Mouse (Mus musculus) midbrain, embryonic 16.5 days (tissue): ENCODE data around the gene Angpt4. TPM values are rescaled to one million over a fixed set of nuclear protein-coding genes. Genes with fewer than 3 reads are reported as not detected.

Experiments
- ATAC-seq: fragments of 200-750 bp; cut with Nextera tagmentation; 2 replicates; pipeline ENCODE4 v1.8.0; 2017; ENCODE audit warnings: moderate TSS enrichment
- H3K27ac ChIP-seq: fragments of 300-500 bp; sonication (generic); 2 replicates; pipeline ENCODE4 v1.5.1; 2014; ENCODE audit warnings: mild to moderate bottlenecking, low read length, mixed read lengths
- H3K27me3 ChIP-seq: fragments of 300-500 bp; sonication (generic); 2 replicates; pipeline ENCODE4 v1.6.1; 2014; ENCODE audit warnings: low read depth, low read length, mixed read lengths; ENCODE audit not compliant: control insufficient read depth, insufficient read depth
- H3K36me3 ChIP-seq: fragments of 300-500 bp; sonication (generic); 2 replicates; pipeline ENCODE4 v1.6.1; 2014; ENCODE audit warnings: mild to moderate bottlenecking, low read length, moderate library complexity, mixed read lengths; ENCODE audit not compliant: control insufficient read depth, insufficient read depth
- H3K4me1 ChIP-seq: fragments of 300-500 bp; sonication (generic); 2 replicates; pipeline ENCODE4 v1.6.1; 2014; ENCODE audit warnings: mild to moderate bottlenecking, low read length, mixed read lengths; ENCODE audit not compliant: control insufficient read depth, insufficient read depth
- H3K4me2 ChIP-seq: fragments of 300-500 bp; sonication (generic); 2 replicates; pipeline ENCODE4 v1.6.1; 2014; ENCODE audit warnings: mild to moderate bottlenecking, low read length, mixed read lengths
- H3K4me3 ChIP-seq: fragments of 300-500 bp; sonication (generic); 2 replicates; pipeline ENCODE4 v1.5.1; 2014; ENCODE audit warnings: low read depth, mild to moderate bottlenecking, low read length, moderate library complexity, mixed read lengths
- H3K9ac ChIP-seq: fragments of 300-500 bp; sonication (generic); 2 replicates; pipeline ENCODE4 v1.6.1; 2014; ENCODE audit warnings: low read depth, low read length, mixed read lengths
- H3K9me3 ChIP-seq: fragments of 300-500 bp; sonication (generic); replicated peaks from 2 replicates; pipeline ENCODE4 v1.6.1; 2014; ENCODE audit warnings: mild to moderate bottlenecking, low read length, mixed read lengths; ENCODE audit not compliant: control insufficient read depth, poor library complexity, severe bottlenecking
- WGBS: fragments of 180-500 bp; shearing (Covaris S2); extraction: QIAGEN DNeasy Blood & Tissue Kit; methylation state at CpG from one replicate; pipeline ENCODE4 v1.1.7; 2014; 5-methylcytosine and 5-hydroxymethylcytosine counted together
- polyA plus RNA-seq: library from polyadenylated mRNA; unstranded; fragments of >200 nt; fragmentation: Nextera tagmentation; extraction: Ambion mirVana; gene quantifications from 2 replicates; pipeline ENCODE4 v1.2.1, GENCODE M21; 2015

Gene Angpt4
- polyA plus RNA-seq, 1 experiment from 2014 or later: 0.30 TPM

GRCm38 (mm10) chr2:151921596-151921995 lies 10.6 kb downstream of the Angpt4 start:
- H3K9me3 ChIP-seq: no peaks in the 10 kb centered on the region
- WGBS: 44% methylated on average over 4 of the region's 4 CpGs
- ATAC-seq: no peak
- no peak overlapping the region for H3K9ac ChIP-seq
- no peak overlapping the region for H3K27ac ChIP-seq
- H3K27me3 ChIP-seq: no peaks in the 10 kb centered on the region
- H3K4me3 ChIP-seq: no peak overlapping the region
- no peak overlapping the region for H3K4me2 ChIP-seq
- H3K36me3 ChIP-seq: no peaks in the 10 kb centered on the region
- no peaks in the 10 kb centered on the region for H3K4me1 ChIP-seq

GRCm38 (mm10) chr2:151924276-151924675 lies 13.3 kb downstream of the Angpt4 start:
- WGBS: 79% methylated on average over 7 of the region's 7 CpGs
- no peak for ATAC-seq
- H3K27ac ChIP-seq: no peak overlapping the region
- H3K9me3 ChIP-seq: no peaks in the 10 kb centered on the region
- H3K9ac ChIP-seq: no peak overlapping the region
- H3K27me3 ChIP-seq: no peaks in the 10 kb centered on the region
- no peak overlapping the region for H3K4me2 ChIP-seq
- H3K4me1 ChIP-seq: no peaks in the 10 kb centered on the region
- no peak overlapping the region for H3K4me3 ChIP-seq
- no peaks in the 10 kb centered on the region for H3K36me3 ChIP-seq

- Histone ChIP-seq H3K9me3 (no peaks in the 10 kb centered on the region), H3K9ac (no peak overlapping the region), H3K27me3 (no peaks in the 10 kb centered on the region), H3K4me3 (no peak overlapping the region), H3K4me1 (no peaks in the 10 kb centered on the region), H3K36me3 (no peaks in the 10 kb centered on the region), H3K27ac (no peak overlapping the region), H3K4me2 (no peak overlapping the region)
- ATAC-seq: no peak
- WGBS: 66% methylated on average over 4 of the region's 4 CpGs
These were observed 14.7 kb downstream of the Angpt4 start for GRCm38 (mm10) chr2:151925715-151926114.

GRCm38 (mm10) chr2:151927103-151927502 lies 16.1 kb downstream of the Angpt4 start:
- H3K27ac ChIP-seq: no peak overlapping the region

GRCm38 (mm10) chr2:151930389-151931074 lies 19.5 kb downstream of the Angpt4 start:
- Histone ChIP-seq H3K9ac (no peak overlapping the region), H3K4me2 (no peak overlapping the region), H3K27ac (no peak overlapping the region), H3K36me3 (no peaks in the 10 kb centered on the region), H3K9me3 (no peaks in the 10 kb centered on the region), H3K27me3 (no peaks in the 10 kb centered on the region), H3K4me3 (no peak overlapping the region), H3K4me1 (no peaks in the 10 kb centered on the region)
- ATAC-seq: 0 out of 2 replicates have a peak, but pooled peaks have one; percentile 5
- 27% methylated on average over 7 of the region's 7 CpGs for WGBS

More at GRCm38 (mm10) chr2:151927103-151927502, 16.1 kb downstream of the Angpt4 start:
- Histone ChIP-seq H3K36me3 (no peaks in the 10 kb centered on the region), H3K4me2 (no peak overlapping the region), H3K4me3 (no peak overlapping the region), H3K9me3 (no peaks in the 10 kb centered on the region), H3K9ac (no peak overlapping the region), H3K4me1 (no peaks in the 10 kb centered on the region), H3K27me3 (no peaks in the 10 kb centered on the region)
- ATAC-seq: no peak
- WGBS: 89% methylated on average over 11 of the region's 11 CpGs

- H3K4me1 ChIP-seq: no peaks in the 10 kb centered on the region
- no peak overlapping the region for H3K4me3 ChIP-seq
- no peaks in the 10 kb centered on the region for H3K27me3 ChIP-seq
- no peak overlapping the region for H3K9ac ChIP-seq
- H3K27ac ChIP-seq: no peak overlapping the region
- no peaks in the 10 kb centered on the region for H3K36me3 ChIP-seq
- H3K9me3 ChIP-seq: no peaks in the 10 kb centered on the region
- ATAC-seq: no peak
- WGBS: 46% methylated on average over 3 of the region's 3 CpGs
- H3K4me2 ChIP-seq: no peak overlapping the region
These were observed 26.9 kb downstream of the Angpt4 start for GRCm38 (mm10) chr2:151937893-151938292.

- Histone ChIP-seq H3K4me3 (no peak overlapping the region), H3K4me2 (no peak overlapping the region), H3K27ac (no peak overlapping the region), H3K36me3 (no peaks in the 10 kb centered on the region), H3K4me1 (no peaks in the 10 kb centered on the region), H3K27me3 (no peaks in the 10 kb centered on the region), H3K9me3 (no peaks in the 10 kb centered on the region), H3K9ac (no peak overlapping the region)
- no peak for ATAC-seq
- 64% methylated on average over 11 of the region's 11 CpGs for WGBS
These were observed 27.8 kb downstream of the Angpt4 start for GRCm38 (mm10) chr2:151938780-151939200.

GRCm38 (mm10) chr2:151939651-151940420 lies 28.8 kb downstream of the Angpt4 start:
- ATAC-seq: no peak
- H3K4me1 ChIP-seq: no peaks in the 10 kb centered on the region
- H3K4me3 ChIP-seq: no peak overlapping the region
- no peaks in the 10 kb centered on the region for H3K27me3 ChIP-seq
- H3K9me3 ChIP-seq: no peaks in the 10 kb centered on the region
- no peaks in the 10 kb centered on the region for H3K36me3 ChIP-seq
- no peak overlapping the region for H3K4me2 ChIP-seq
- no peak overlapping the region for H3K27ac ChIP-seq
- H3K9ac ChIP-seq: no peak overlapping the region
- WGBS: 86% methylated on average over 5 of the region's 5 CpGs

GRCm38 (mm10) chr2:151941269-151941668 lies 30.3 kb downstream of the Angpt4 start:
- Histone ChIP-seq H3K27ac (no peak overlapping the region), H3K36me3 (no peaks in the 10 kb centered on the region), H3K4me2 (no peak overlapping the region), H3K4me3 (no peak overlapping the region), H3K27me3 (no peaks in the 10 kb centered on the region), H3K9ac (no peak overlapping the region), H3K4me1 (no peaks in the 10 kb centered on the region), H3K9me3 (no peaks in the 10 kb centered on the region)
- WGBS: 45% methylated on average over 2 of the region's 2 CpGs
- ATAC-seq: no peak
